Mouse (Mus musculus) right cerebral cortex, postnatal 25 days (tissue): ENCODE data around the gene Ap1g2.

Source experiments
- DNase-seq: peaks from one replicate; pipeline ENCODE4 v3.0.0; 2022

Gene Ap1g2

GRCm38 (mm10) chr14:55085324-55086008 is 20.9 kb downstream of the Ap1g2 start:
- no peak for DNase-seq

- DNase-seq: no peak
Measured at GRCm38 (mm10) chr14:55083481-55083880, 22.9 kb downstream of the Ap1g2 start.

- no peak for DNase-seq
Measured at GRCm38 (mm10) chr14:55081105-55081504, 25.3 kb downstream of the Ap1g2 start.

GRCm38 (mm10) chr14:55079214-55079970 is 27.0 kb downstream of the Ap1g2 start:
- no peak for DNase-seq

- no peak for DNase-seq
Measured at GRCm38 (mm10) chr14:55078366-55078989, 27.9 kb downstream of the Ap1g2 start.

- DNase-seq: no peak
Measured at GRCm38 (mm10) chr14:55077481-55078365, 28.7 kb downstream of the Ap1g2 start.

- no peak for DNase-seq
Measured at GRCm38 (mm10) chr14:55076956-55077355, 29.4 kb downstream of the Ap1g2 start.

GRCm38 (mm10) chr14:55076224-55076623 is 30.2 kb downstream of the Ap1g2 start:
- DNase-seq: no peak

- no peak for DNase-seq
Measured at GRCm38 (mm10) chr14:55074416-55074815, 32.0 kb downstream of the Ap1g2 start.

- DNase-seq: no peak
Measured at GRCm38 (mm10) chr14:55071756-55072155, 34.6 kb downstream of the Ap1g2 start.

GRCm38 (mm10) chr14:55066042-55066441 is 40.4 kb downstream of the Ap1g2 start:
- no peak for DNase-seq

GRCm38 (mm10) chr14:55065391-55065790 is 41.0 kb downstream of the Ap1g2 start:
- no peak for DNase-seq

- no peak for DNase-seq
Measured at GRCm38 (mm10) chr14:55064481-55065370, 41.7 kb downstream of the Ap1g2 start.

- DNase-seq: no peak
Measured at GRCm38 (mm10) chr14:55063581-55064381, 42.6 kb downstream of the Ap1g2 start.

- DNase-seq: no peak
Measured at GRCm38 (mm10) chr14:55063117-55063516, 43.3 kb downstream of the Ap1g2 start.

GRCm38 (mm10) chr14:55062626-55063025 is 43.8 kb downstream of the Ap1g2 start:
- no peak for DNase-seq

GRCm38 (mm10) chr14:55061845-55062244 is 44.5 kb downstream of the Ap1g2 start:
- no peak for DNase-seq

- DNase-seq: no peak
Measured at GRCm38 (mm10) chr14:55059931-55060330, 46.5 kb downstream of the Ap1g2 start.

- no peak for DNase-seq
Measured at GRCm38 (mm10) chr14:55059009-55059408, 47.4 kb downstream of the Ap1g2 start.

GRCm38 (mm10) chr14:55055167-55055834 is 51.1 kb downstream of the Ap1g2 start:
- peak; percentile 83 for DNase-seq
